Mouse (Mus musculus): Measurements from ENCODE around the gene Wwox. TPM values are rescaled to one million over a fixed set of nuclear protein-coding genes. Genes with fewer than 3 reads are reported as not detected.

Wwox gene
- polyA plus RNA-seq, 1 experiment: 14.9 TPM

GRCm38 (mm10) chr8:115336361-115336760 is 896.9 kb downstream of the Wwox start:
- no peaks in the 10 kb centered on the region for H3K27me3 ChIP-seq (ENCODE audit: control insufficient read depth, insufficient read depth, low read length)
- no peaks in the 10 kb centered on the region for H3K4me1 ChIP-seq (ENCODE audit: control insufficient read depth, insufficient read depth, low read length)
- H3K36me3 ChIP-seq (ENCODE audit: control insufficient read depth, insufficient read depth, low read length): no peaks in the 10 kb centered on the region
- H3K27ac ChIP-seq (ENCODE audit: control insufficient read depth, insufficient read depth, low read depth, low read length): no peak overlapping the region
- no peak overlapping the region for H3K4me3 ChIP-seq (ENCODE audit: control insufficient read depth, low read depth, low read length)
- TF ChIP-seq CTCF (IDR thresholded peaks at IDR 0.05; ENCODE audit: control insufficient read depth, insufficient read depth, insufficient replicate concordance, low read depth, low read length) (no peak), POLR2A (IDR thresholded peaks at IDR 0.05; ENCODE audit: control insufficient read depth, low read depth, low read length) (no peak)

- H3K27ac ChIP-seq (ENCODE audit: control insufficient read depth, insufficient read depth, low read depth, low read length): no peak overlapping the region
- no peaks in the 10 kb centered on the region for H3K27me3 ChIP-seq (ENCODE audit: control insufficient read depth, insufficient read depth, low read length)
- no peak for TF ChIP-seq POLR2A (IDR thresholded peaks at IDR 0.05; ENCODE audit: control insufficient read depth, low read depth, low read length)
- no peak for TF ChIP-seq CTCF (IDR thresholded peaks at IDR 0.05; ENCODE audit: control insufficient read depth, insufficient read depth, insufficient replicate concordance, low read depth, low read length)
- H3K36me3 ChIP-seq (ENCODE audit: control insufficient read depth, insufficient read depth, low read length): no peaks in the 10 kb centered on the region
- no peaks in the 10 kb centered on the region for H3K4me1 ChIP-seq (ENCODE audit: control insufficient read depth, insufficient read depth, low read length)
- no peak overlapping the region for H3K4me3 ChIP-seq (ENCODE audit: control insufficient read depth, low read depth, low read length)
Measured at GRCm38 (mm10) chr8:115348704-115349103, 909.2 kb downstream of the Wwox start.

- H3K4me1 ChIP-seq (ENCODE audit: control insufficient read depth, insufficient read depth, low read length): no peaks in the 10 kb centered on the region
Measured at GRCm38 (mm10) chr8:115350707-115351106, 911.3 kb downstream of the Wwox start.

GRCm38 (mm10) chr8:115357663-115358335 is 918.3 kb downstream of the Wwox start:
- H3K4me3 ChIP-seq (ENCODE audit: control insufficient read depth, low read depth, low read length): no peak overlapping the region

More at GRCm38 (mm10) chr8:115350707-115351106, 911.3 kb downstream of the Wwox start:
- Histone ChIP-seq H3K36me3 (ENCODE audit: control insufficient read depth, insufficient read depth, low read length) (no peaks in the 10 kb centered on the region), H3K4me3 (ENCODE audit: control insufficient read depth, low read depth, low read length) (no peak overlapping the region), H3K27ac (ENCODE audit: control insufficient read depth, insufficient read depth, low read depth, low read length) (no peak overlapping the region), H3K27me3 (ENCODE audit: control insufficient read depth, insufficient read depth, low read length) (no peaks in the 10 kb centered on the region)
- TF ChIP-seq CTCF (IDR thresholded peaks at IDR 0.05; ENCODE audit: control insufficient read depth, insufficient read depth, insufficient replicate concordance, low read depth, low read length): no peak
- TF ChIP-seq POLR2A (IDR thresholded peaks at IDR 0.05; ENCODE audit: control insufficient read depth, low read depth, low read length): no peak

GRCm38 (mm10) chr8:115358481-115358880 is 919.0 kb downstream of the Wwox start:
- no peaks in the 10 kb centered on the region for H3K27me3 ChIP-seq (ENCODE audit: control insufficient read depth, insufficient read depth, low read length)
- TF ChIP-seq CTCF (IDR thresholded peaks at IDR 0.05; ENCODE audit: control insufficient read depth, insufficient read depth, insufficient replicate concordance, low read depth, low read length): no peak
- no peak for TF ChIP-seq POLR2A (IDR thresholded peaks at IDR 0.05; ENCODE audit: control insufficient read depth, low read depth, low read length)
- peaks cover 4% of the 10 kb centered on the region for H3K4me1 ChIP-seq (ENCODE audit: control insufficient read depth, insufficient read depth, low read length)
- H3K4me3 ChIP-seq (ENCODE audit: control insufficient read depth, low read depth, low read length): no peak overlapping the region
- H3K36me3 ChIP-seq (ENCODE audit: control insufficient read depth, insufficient read depth, low read length): no peaks in the 10 kb centered on the region
- no peak overlapping the region for H3K27ac ChIP-seq (ENCODE audit: control insufficient read depth, insufficient read depth, low read depth, low read length)

More at GRCm38 (mm10) chr8:115357663-115358335, 918.3 kb downstream of the Wwox start:
- TF ChIP-seq CTCF (IDR thresholded peaks at IDR 0.05; ENCODE audit: control insufficient read depth, insufficient read depth, insufficient replicate concordance, low read depth, low read length): no peak
- no peak for TF ChIP-seq POLR2A (IDR thresholded peaks at IDR 0.05; ENCODE audit: control insufficient read depth, low read depth, low read length)
- peaks cover 4% of the 10 kb centered on the region for H3K4me1 ChIP-seq (ENCODE audit: control insufficient read depth, insufficient read depth, low read length)
- no peaks in the 10 kb centered on the region for H3K36me3 ChIP-seq (ENCODE audit: control insufficient read depth, insufficient read depth, low read length)
- H3K27me3 ChIP-seq (ENCODE audit: control insufficient read depth, insufficient read depth, low read length): no peaks in the 10 kb centered on the region
- H3K27ac ChIP-seq (ENCODE audit: control insufficient read depth, insufficient read depth, low read depth, low read length): no peak overlapping the region

- TF ChIP-seq POLR2A (IDR thresholded peaks at IDR 0.05; ENCODE audit: control insufficient read depth, low read depth, low read length) (no peak), CTCF (IDR thresholded peaks at IDR 0.05; ENCODE audit: control insufficient read depth, insufficient read depth, insufficient replicate concordance, low read depth, low read length) (no peak)
- Histone ChIP-seq H3K36me3 (ENCODE audit: control insufficient read depth, insufficient read depth, low read length) (no peaks in the 10 kb centered on the region), H3K4me3 (ENCODE audit: control insufficient read depth, low read depth, low read length) (no peak overlapping the region), H3K4me1 (ENCODE audit: control insufficient read depth, insufficient read depth, low read length) (peaks cover 4% of the 10 kb centered on the region), H3K27me3 (ENCODE audit: control insufficient read depth, insufficient read depth, low read length) (no peaks in the 10 kb centered on the region), H3K27ac (ENCODE audit: control insufficient read depth, insufficient read depth, low read depth, low read length) (no peak overlapping the region)
Measured at GRCm38 (mm10) chr8:115359701-115360100, 920.2 kb downstream of the Wwox start.

GRCm38 (mm10) chr8:115362518-115362917 is 923.1 kb downstream of the Wwox start:
- Histone ChIP-seq H3K36me3 (ENCODE audit: control insufficient read depth, insufficient read depth, low read length) (no peaks in the 10 kb centered on the region), H3K4me1 (ENCODE audit: control insufficient read depth, insufficient read depth, low read length) (peaks cover 4% of the 10 kb centered on the region), H3K4me3 (ENCODE audit: control insufficient read depth, low read depth, low read length) (no peak overlapping the region), H3K27me3 (ENCODE audit: control insufficient read depth, insufficient read depth, low read length) (no peaks in the 10 kb centered on the region), H3K27ac (ENCODE audit: control insufficient read depth, insufficient read depth, low read depth, low read length) (no peak overlapping the region)
- TF ChIP-seq CTCF (IDR thresholded peaks at IDR 0.05; ENCODE audit: control insufficient read depth, insufficient read depth, insufficient replicate concordance, low read depth, low read length): no peak
